Mouse (Mus musculus): ENCODE data around the gene Syne1. TPM values are rescaled to one million over a fixed set of nuclear protein-coding genes. Genes with fewer than 3 reads are reported as not detected.

Gene Syne1
- total RNA-seq, 2 experiments from 2014 or later = 36.1 to 41.6 TPM

DNA sequence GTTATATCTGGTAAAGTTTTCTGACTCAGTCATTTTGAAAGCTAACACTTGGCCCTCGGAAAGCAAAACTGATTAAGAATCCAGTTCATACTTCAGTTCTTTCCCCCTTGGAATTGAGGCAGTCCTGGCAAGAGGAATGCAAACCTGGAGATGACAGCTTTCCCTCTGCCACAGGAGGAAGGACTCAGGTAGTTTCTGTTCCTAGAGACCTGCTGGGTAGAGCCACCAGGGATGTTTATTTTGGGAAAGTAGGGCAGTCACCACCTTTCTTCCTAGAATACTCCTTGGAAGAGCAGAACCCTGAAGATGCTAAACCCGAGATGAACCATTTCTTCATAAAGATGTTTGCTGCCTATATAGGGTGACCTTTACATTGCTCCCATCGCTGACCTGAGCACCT is 383.8 kb downstream of the Syne1 start:
- ATAC-seq (replicated peaks; ENCODE audit: poor library complexity) = no peak

GRCm38 (mm10) chr10:5165439-5165838 is 385.8 kb downstream of the Syne1 start:
- ATAC-seq (replicated peaks; ENCODE audit: poor library complexity) = peak; percentile 15; the same call in 1 of the 2 replicates

DNA sequence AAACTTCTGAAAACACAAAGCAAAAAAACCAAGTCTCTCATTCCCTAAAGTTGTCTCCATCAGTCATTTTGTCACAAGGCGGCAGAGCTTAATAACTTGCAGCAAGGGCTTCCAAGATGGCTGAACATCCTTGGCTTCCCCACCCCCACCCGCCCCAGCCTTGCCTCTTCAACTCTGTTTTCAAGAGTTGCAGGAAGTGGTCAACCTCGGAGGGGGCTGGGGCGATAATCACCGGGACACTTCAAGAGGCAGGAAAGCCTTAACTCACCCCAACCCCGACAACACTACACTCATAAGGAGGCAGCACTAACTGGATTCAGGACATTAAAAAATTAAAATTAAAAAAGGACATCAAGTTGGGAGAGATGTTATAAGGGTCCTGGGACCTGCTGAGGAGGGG is 387.5 kb downstream of the Syne1 start:
- peak; percentile 61 for ATAC-seq (replicated peaks; ENCODE audit: poor library complexity)

DNA sequence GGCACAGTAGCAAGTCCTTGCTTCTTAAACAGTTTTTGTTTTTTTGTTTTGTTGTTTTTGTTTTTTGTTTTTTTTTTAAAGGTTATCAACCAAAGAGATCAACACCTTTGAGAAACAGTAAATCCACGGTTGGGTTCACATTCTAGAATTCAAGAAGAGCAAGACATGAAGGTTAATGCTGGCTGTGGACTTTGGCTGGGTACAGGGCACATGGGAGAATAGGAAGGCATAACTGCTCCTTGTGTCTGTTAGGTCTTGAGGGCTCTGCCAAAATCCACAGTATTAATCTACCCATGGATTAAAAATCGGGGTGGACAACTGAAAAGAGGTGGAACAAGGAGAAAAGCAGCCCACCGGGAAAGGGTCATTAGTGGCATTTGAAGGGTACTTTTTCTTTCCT is 388.0 kb downstream of the Syne1 start:
- ATAC-seq (replicated peaks; ENCODE audit: poor library complexity) = no peak

- ATAC-seq (replicated peaks; ENCODE audit: poor library complexity) = peak; percentile 62
These were observed 389.8 kb downstream of the Syne1 start for GRCm38 (mm10) chr10:5161394-5161872.

DNA sequence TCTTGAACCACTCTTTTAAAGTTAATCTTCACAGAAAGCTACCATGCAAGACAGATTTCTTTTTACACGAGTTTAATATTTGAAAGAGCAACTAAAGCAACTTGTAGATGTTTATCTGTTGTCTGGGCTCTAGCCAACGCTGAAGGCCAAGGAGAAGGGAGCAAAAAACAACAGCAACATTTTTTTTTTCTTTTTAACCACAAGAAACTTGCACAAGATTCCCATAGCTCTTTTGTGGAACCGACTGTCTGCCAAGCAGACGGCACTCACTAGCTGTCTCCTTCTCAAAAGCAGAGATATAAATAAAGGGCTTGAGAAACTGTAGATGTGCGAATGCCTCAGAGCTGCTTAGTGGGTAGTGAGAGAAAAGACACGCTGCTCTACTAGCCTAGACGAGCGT is 391.6 kb downstream of the Syne1 start:
- peak; percentile 27; the same call in 1 of the 2 replicates for ATAC-seq (replicated peaks; ENCODE audit: poor library complexity)

GRCm38 (mm10) chr10:5153047-5153446 is 398.2 kb downstream of the Syne1 start:
- ATAC-seq (replicated peaks; ENCODE audit: poor library complexity) = no peak

DNA sequence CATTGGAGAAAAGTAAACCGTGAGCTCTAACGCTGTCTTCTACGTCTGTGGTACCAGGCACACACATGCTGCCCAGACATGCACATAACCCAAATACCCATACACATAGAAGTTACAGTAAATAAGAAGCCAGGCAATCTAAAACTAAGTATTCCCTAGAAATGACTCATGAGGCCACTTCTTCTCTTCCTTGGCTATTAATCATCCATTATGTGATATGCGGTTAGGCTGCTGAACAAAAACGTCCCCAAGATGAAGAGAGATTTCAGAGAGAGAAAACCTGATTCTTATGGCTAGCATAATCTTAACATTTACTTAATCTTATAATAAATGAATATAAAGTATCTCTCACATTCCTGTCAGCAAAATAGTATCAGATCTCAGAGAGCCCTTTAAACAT is 409.8 kb downstream of the Syne1 start:
- no peak for ATAC-seq (replicated peaks; ENCODE audit: poor library complexity)

DNA sequence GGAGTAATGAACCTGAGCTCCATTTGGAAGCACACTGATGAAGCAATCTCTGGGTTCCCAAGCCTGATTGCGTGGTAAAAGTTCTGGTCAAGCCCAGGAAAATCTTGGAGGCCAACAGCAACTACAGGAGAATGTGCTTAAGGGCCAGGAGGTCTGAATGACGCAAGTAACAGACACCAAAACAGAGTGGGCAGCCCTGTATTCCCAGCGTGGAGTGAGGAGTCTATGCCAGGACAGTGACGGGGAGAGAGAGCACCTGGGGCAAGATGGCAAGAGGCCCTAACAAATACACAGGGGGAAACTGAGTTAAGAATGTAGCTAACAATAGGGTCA is 411.4 kb downstream of the Syne1 start:
- ATAC-seq (replicated peaks; ENCODE audit: poor library complexity) = no peak

DNA sequence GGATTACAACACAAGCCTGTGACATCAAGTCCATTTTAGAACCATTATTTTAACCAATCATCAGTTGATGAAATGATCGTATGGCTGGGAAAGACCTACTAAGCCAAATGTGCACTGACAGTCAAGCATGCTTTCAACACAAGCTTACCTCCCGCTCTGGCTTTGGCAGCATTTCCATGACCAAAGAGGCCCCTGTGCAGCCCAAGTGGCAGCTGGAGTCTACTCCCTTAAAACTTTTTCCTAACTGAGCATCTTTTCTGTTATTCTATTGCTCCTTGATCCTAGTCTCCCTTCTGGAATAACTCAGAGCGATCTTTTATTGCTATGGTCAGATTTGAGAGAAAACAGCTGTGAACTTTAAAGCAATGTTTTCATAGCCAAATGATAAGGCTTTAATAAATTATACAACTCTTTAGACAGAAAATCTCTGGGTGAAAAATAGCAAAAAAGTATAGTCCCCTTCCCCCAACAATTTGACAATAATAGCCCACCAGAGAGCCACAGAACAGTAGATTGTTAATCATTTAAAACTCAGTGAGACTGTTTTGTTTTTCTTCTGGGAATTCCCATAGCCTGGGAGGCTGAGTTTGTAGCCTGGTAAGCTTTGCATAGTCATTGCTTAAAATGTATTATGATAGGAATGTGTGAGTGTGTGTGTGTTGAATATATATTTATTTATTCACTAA is 411.9 kb downstream of the Syne1 start:
- no peak for ATAC-seq (replicated peaks; ENCODE audit: poor library complexity)

- ATAC-seq (replicated peaks; ENCODE audit: poor library complexity) = no peak
These were observed 419.2 kb downstream of the Syne1 start for GRCm38 (mm10) chr10:5132050-5132449.

DNA sequence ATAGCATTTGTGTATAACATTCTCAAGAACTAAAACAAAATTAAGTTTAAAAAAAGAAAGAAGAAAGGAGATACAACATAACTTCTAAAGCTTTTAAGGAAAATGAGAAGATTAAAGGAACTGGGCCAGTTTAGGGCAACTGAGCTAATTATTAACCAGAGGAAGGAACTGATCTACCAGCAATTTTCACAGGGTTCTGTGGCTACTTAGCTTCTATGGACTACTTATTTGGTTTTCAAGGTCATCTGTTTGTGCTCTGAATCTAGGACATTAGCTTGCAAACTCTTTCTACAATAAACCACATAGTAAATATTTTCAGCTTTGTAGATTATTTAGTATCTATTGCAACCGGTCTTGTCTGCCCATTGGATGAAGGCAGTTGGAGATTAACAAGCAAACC is 420.8 kb downstream of the Syne1 start:
- ATAC-seq (replicated peaks; ENCODE audit: poor library complexity) = no peak

DNA sequence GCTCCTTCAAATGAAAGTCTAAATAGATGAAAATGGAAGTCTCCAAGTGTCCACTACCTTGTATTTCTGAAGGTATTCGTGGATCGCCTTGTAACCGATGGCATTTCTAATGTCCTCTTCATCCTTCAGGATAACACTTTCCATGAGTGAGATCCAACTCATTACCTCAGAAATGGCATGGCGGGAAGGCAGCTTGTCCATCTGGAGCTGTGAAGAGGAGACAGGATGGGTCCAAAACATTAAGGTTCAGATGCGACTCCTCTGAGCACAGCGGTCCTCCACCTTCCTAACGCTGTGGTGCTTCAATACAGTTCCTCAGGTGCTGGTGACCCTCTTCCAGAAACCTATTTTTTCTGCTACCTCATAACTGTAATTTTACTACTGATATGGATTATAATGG is 426.5 kb downstream of the Syne1 start:
- no peak for ATAC-seq (replicated peaks; ENCODE audit: poor library complexity)

DNA sequence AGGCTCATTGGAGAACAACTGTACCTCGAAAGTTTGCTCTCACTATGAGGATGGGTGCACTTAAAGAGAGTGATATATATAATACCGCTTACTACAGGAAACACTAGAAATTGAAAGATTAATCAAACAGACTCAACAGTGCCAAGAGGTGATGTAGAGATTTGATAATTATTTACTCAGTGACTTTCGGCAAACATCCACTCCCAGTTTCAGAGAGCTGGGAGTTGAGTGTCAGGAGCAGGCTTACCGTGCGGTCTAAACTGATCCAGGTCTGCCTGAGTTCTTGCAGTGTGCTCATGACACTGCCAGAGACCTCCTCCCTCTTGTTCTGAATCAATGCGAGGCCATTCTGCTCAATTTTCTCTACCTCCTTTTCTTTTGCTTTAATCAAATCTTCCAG is 434.6 kb downstream of the Syne1 start:
- no peak for ATAC-seq (replicated peaks; ENCODE audit: poor library complexity)

GRCm38 (mm10) chr10:5116155-5116554 is 435.1 kb downstream of the Syne1 start:
- no peak for ATAC-seq (replicated peaks; ENCODE audit: poor library complexity)

DNA sequence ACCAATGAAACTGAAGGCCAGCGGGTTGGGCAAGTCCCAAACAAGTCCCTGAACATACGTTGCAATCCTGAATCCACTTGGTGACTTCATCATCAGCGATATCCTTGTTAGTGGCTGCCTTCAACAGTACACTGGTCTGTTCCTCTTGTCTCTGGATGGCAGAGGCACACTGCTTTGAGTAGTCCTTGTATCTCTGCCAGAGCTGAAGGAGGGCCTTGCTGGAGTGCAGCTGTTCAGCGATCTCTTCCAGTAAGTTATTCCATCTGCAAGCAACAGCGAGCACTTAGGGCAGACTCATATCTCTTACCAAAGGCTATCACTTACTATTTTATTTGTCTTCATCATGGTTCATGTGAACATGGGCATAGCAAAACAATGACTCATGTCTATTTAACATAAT is 440.5 kb downstream of the Syne1 start:
- ATAC-seq (replicated peaks; ENCODE audit: poor library complexity) = no peak

- no peak for ATAC-seq (replicated peaks; ENCODE audit: poor library complexity)
These were observed 453.5 kb downstream of the Syne1 start for GRCm38 (mm10) chr10:5097754-5098137.

GRCm38 (mm10) chr10:5096996-5097753 is 454.1 kb downstream of the Syne1 start:
- ATAC-seq (replicated peaks; ENCODE audit: poor library complexity) = no peak

DNA sequence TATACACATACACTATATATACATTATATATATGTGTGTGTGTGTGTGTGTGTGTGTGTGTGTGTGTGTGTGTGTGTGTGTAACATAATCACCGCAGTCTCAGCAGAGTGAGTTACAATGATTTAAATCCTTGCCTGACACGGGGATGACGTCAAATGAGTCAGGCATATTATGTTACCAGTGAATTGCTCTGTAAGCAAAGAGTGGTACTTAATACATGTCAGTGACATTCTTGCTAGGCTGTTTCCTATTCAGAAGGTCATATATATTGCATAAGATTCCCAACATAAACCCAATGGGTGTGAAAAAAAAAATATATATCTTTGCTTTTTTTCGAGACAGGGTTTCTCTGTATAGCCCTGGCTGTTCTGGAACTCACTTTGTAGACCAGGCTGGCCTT is 462.1 kb downstream of the Syne1 start:
- ATAC-seq (replicated peaks; ENCODE audit: poor library complexity) = no peak

- ATAC-seq (replicated peaks; ENCODE audit: poor library complexity) = no peak
These were observed 463.9 kb downstream of the Syne1 start for GRCm38 (mm10) chr10:5087336-5087735.

DNA sequence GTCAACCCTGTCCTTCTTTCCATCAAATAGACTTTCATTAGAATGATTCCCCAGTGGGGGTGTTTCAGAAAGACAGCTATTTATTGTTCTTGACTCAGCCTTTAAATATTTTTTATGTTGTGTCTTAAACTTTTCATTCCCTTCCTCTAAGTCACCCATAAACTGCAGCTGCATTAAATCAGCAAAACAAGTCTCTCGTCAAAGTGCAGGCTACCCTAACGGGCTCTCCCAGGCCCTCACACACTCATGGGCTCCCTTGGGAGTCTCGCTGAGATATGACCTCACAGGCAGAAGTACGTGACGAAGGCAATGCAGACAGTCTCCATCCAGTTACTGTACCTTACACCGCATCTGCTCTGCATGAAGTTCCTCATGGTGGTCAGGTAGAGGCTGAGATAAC is 465.0 kb downstream of the Syne1 start:
- ATAC-seq (replicated peaks; ENCODE audit: poor library complexity) = no peak

GRCm38 (mm10) chr10:5085792-5086191 is 465.5 kb downstream of the Syne1 start:
- ATAC-seq (replicated peaks; ENCODE audit: poor library complexity) = no peak

- ATAC-seq (replicated peaks; ENCODE audit: poor library complexity) = no peak
These were observed 467.6 kb downstream of the Syne1 start for GRCm38 (mm10) chr10:5083716-5084115.

All from megakaryocyte progenitor cell, adult 5-6 weeks (primary cell).